Mouse (Mus musculus): ENCODE measurements around the gene Ddx5. TPM values are rescaled to one million over a fixed set of nuclear protein-coding genes. Genes with fewer than 3 reads are reported as not detected.
"Not testable (repeated sequence)": the region's sequence is repeated elsewhere in the genome, so short reads cannot be mapped to it uniquely, and the experiment has no call there.

The Ddx5 gene
- polyA plus RNA-seq, 1 experiment from 2014 or later = 243 TPM

DNA sequence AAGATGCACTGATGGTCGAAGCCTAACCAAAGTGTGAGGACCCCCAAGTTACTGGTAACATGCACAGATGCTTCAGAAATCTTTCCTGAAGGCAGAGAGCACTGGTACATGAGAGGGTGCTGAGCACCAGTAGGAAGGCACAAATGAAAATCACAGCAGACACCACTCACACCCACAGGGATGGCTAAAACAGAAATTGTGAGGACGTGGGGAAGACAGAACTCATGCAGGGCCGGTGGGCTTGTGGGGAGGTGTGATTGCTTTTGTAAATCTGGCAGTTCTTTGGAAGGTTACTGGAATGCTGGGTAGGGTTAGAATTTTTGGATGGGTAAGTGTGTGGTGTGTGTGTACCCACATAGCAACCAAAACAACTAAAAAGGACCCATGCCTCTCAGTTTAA is 28.2 kb upstream of the Ddx5 start:
- H3K36me3 ChIP-seq = peaks cover 73% of the 10 kb centered on the region
- no peak overlapping the region for H3K4me2 ChIP-seq
- 86% methylated on average over 3 of the region's 3 CpGs for WGBS
- no peak overlapping the region for H3K4me3 ChIP-seq
- H3K9me3 ChIP-seq (replicated peaks) = no peaks in the 10 kb centered on the region
- no peak overlapping the region for H3K9ac ChIP-seq
- peaks cover 28% of the 10 kb centered on the region for H3K4me1 ChIP-seq (replicated peaks)
- ATAC-seq (ENCODE audit: insufficient number of reproducible peaks, low FRiP score) = no peak
- H3K27ac ChIP-seq (ENCODE audit: poor library complexity, severe bottlenecking) = no peak overlapping the region
- H3K27me3 ChIP-seq (replicated peaks) = no peaks in the 10 kb centered on the region

DNA sequence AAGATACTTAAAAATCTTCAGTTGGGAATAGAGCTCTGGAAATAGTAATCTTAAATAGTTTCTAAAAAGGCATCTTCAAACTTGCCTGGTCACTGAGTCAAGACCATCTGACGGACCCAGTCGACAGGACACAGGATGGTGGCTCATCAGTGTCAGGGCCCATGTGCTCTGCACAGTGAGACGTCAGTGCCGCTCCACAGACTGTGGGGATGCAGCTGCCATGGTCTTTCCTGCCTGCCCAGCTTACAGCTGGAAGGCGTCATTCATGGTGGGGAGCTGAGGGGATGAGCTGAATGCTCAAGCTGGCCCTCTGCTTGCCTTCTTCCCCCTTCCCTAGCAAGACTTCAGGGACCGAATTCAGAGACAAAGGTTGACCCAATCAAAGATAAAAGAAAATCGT is 27.3 kb upstream of the Ddx5 start:
- WGBS = 77% methylated on average over 7 of the region's 7 CpGs
- Histone ChIP-seq H3K4me3 (no peak overlapping the region), H3K36me3 (peaks cover 80% of the 10 kb centered on the region), H3K4me2 (no peak overlapping the region), H3K4me1 (replicated peaks) (peaks cover 25% of the 10 kb centered on the region), H3K27me3 (replicated peaks) (no peaks in the 10 kb centered on the region), H3K27ac (ENCODE audit: poor library complexity, severe bottlenecking) (no peak overlapping the region), H3K9me3 (replicated peaks) (no peaks in the 10 kb centered on the region), H3K9ac (no peak overlapping the region)
- no peak for ATAC-seq (ENCODE audit: insufficient number of reproducible peaks, low FRiP score)

GRCm38 (mm10) chr11:106815761-106816160 is 26.8 kb upstream of the Ddx5 start:
- Histone ChIP-seq H3K4me2 (no peak overlapping the region), H3K4me1 (replicated peaks) (peaks cover 20% of the 10 kb centered on the region), H3K9ac (no peak overlapping the region), H3K27me3 (replicated peaks) (no peaks in the 10 kb centered on the region), H3K27ac (ENCODE audit: poor library complexity, severe bottlenecking) (no peak overlapping the region), H3K4me3 (no peak overlapping the region), H3K9me3 (replicated peaks) (no peaks in the 10 kb centered on the region), H3K36me3 (peaks cover 82% of the 10 kb centered on the region)
- 69% methylated on average over 2 of the region's 2 CpGs for WGBS
- ATAC-seq (ENCODE audit: insufficient number of reproducible peaks, low FRiP score) = no peak

GRCm38 (mm10) chr11:106815331-106815730 is 26.3 kb upstream of the Ddx5 start:
- peaks cover 82% of the 10 kb centered on the region for H3K36me3 ChIP-seq
- H3K27me3 ChIP-seq (replicated peaks) = no peaks in the 10 kb centered on the region
- WGBS = 95% methylated on average over 2 of the region's 2 CpGs
- ATAC-seq (ENCODE audit: insufficient number of reproducible peaks, low FRiP score) = no peak
- peaks cover 20% of the 10 kb centered on the region for H3K4me1 ChIP-seq (replicated peaks)
- H3K9ac ChIP-seq = no peak overlapping the region
- no peaks in the 10 kb centered on the region for H3K9me3 ChIP-seq (replicated peaks)
- H3K27ac ChIP-seq (ENCODE audit: poor library complexity, severe bottlenecking) = no peak overlapping the region
- no peak overlapping the region for H3K4me3 ChIP-seq
- no peak overlapping the region for H3K4me2 ChIP-seq

GRCm38 (mm10) chr11:106814601-106815320 is 25.8 kb upstream of the Ddx5 start:
- H3K36me3 ChIP-seq = peaks cover 84% of the 10 kb centered on the region
- no peak overlapping the region for H3K9ac ChIP-seq
- no peak overlapping the region for H3K27ac ChIP-seq (ENCODE audit: poor library complexity, severe bottlenecking)
- 75% methylated on average over 14 of the region's 14 CpGs for WGBS
- H3K9me3 ChIP-seq (replicated peaks) = no peaks in the 10 kb centered on the region
- H3K4me3 ChIP-seq = no peak overlapping the region
- H3K27me3 ChIP-seq (replicated peaks) = no peaks in the 10 kb centered on the region
- no peak overlapping the region for H3K4me2 ChIP-seq
- no peak for ATAC-seq (ENCODE audit: insufficient number of reproducible peaks, low FRiP score)
- H3K4me1 ChIP-seq (replicated peaks) = peaks cover 20% of the 10 kb centered on the region

DNA sequence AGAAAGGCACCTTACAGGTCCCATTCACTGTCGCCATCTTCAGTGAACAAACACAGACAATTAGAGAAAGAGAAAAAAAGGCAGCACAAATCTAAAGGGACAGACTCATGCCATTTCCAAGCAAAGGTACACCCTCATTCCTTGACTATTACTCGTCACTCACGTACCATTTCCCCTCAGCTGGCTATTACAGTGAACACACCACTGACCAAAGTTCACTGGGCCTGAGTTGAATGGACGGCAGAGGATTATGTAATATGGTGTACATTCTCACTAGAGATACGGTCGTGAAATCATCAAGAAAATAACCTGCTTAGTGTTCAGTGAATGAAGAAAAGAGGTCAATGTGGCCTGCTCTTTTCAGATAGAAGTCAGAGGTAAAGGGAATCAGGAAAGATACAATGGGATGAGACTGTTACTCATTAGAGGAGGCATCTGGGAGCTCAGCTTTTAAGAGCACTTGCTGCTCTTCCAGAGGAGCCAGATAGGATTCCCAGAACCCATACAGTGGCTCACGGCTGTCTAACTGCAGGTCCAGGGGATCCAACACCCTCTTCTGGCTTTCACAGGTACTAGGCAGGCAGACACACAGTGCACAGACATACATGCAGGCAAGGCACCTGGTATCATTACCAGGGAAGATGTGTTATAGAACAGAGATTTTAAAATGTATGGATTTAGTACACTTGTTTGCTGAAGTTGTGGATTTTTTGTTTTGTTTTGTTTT is 23.6 kb upstream of the Ddx5 start:
- no peak for ATAC-seq (ENCODE audit: insufficient number of reproducible peaks, low FRiP score)
- no peak overlapping the region for H3K27ac ChIP-seq (ENCODE audit: poor library complexity, severe bottlenecking)
- no peak overlapping the region for H3K4me3 ChIP-seq
- H3K27me3 ChIP-seq (replicated peaks) = no peaks in the 10 kb centered on the region
- WGBS = 83% methylated on average over 7 of the region's 7 CpGs
- H3K4me1 ChIP-seq (replicated peaks) = no peaks in the 10 kb centered on the region; the same call in 1 of the 2 replicates
- H3K9me3 ChIP-seq (replicated peaks) = no peaks in the 10 kb centered on the region
- H3K36me3 ChIP-seq = peaks cover 89% of the 10 kb centered on the region
- no peak overlapping the region for H3K9ac ChIP-seq
- H3K4me2 ChIP-seq = no peak overlapping the region

DNA sequence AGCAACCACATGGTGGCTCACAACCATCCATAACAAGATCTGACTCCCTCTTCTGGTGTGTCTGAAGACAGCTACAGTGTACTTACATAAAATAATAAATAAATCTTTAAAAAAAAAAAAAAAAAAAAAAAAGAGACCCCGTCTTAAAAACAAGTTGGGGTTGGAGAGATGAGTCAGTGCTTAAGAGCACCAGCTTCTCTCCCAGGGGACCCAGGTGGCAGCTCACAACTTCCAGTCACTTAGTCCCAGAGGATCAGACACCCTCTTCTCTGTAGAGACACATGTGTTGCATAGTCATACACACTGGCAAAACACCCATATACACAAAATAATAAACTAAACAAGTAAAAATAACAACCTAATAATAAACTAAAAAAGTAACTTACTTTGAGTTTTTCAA is 18.5 kb upstream of the Ddx5 start:
- not testable (repeated sequence) for H3K4me3 ChIP-seq; H3K27ac ChIP-seq (ENCODE audit: poor library complexity, severe bottlenecking); H3K27me3 ChIP-seq (replicated peaks); H3K4me2 ChIP-seq; H3K4me1 ChIP-seq (replicated peaks); H3K9me3 ChIP-seq (replicated peaks); ATAC-seq (ENCODE audit: insufficient number of reproducible peaks, low FRiP score); H3K9ac ChIP-seq
- WGBS = 86% methylated on average over 1 of the region's 1 CpGs
- H3K36me3 ChIP-seq = peaks cover 81% of the 10 kb centered on the region

GRCm38 (mm10) chr11:106802069-106802627 is 13.2 kb upstream of the Ddx5 start:
- WGBS = 85% methylated on average over 10 of the region's 10 CpGs
- Histone ChIP-seq H3K36me3 (peaks cover 85% of the 10 kb centered on the region), H3K27ac (ENCODE audit: poor library complexity, severe bottlenecking) (no peak overlapping the region), H3K4me2 (no peak overlapping the region), H3K9me3 (replicated peaks) (peaks cover 6% of the 10 kb centered on the region), H3K4me1 (replicated peaks) (no peaks in the 10 kb centered on the region), H3K9ac (no peak overlapping the region), H3K27me3 (replicated peaks) (no peaks in the 10 kb centered on the region), H3K4me3 (no peak overlapping the region)
- ATAC-seq (ENCODE audit: insufficient number of reproducible peaks, low FRiP score) = no peak

DNA sequence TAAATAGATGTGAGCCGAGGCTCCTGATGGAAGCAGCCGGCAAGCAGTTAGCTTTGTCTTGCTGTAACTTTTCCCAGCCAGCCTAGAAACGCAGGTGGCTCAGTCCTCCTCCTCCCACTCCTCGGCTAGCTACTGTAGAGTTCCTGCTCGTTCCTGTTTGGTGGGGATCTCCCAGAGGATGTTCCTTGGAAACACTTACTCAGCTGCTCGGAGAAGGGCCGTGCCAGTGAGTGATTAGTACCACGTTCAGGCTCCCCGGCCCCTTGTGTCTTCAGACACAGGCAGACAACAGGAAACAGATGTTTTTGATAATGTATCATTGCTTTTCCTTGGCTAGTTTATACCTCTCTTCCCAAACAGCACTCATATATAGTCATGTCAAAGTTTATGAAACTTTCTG is 6.7 kb upstream of the Ddx5 start:
- Histone ChIP-seq H3K27ac (ENCODE audit: poor library complexity, severe bottlenecking) (no peak overlapping the region), H3K4me3 (no peak overlapping the region), H3K4me2 (no peak overlapping the region), H3K4me1 (replicated peaks) (no peaks in the 10 kb centered on the region), H3K9ac (no peak overlapping the region), H3K9me3 (replicated peaks) (peaks cover 6% of the 10 kb centered on the region), H3K36me3 (peaks cover 76% of the 10 kb centered on the region), H3K27me3 (replicated peaks) (no peaks in the 10 kb centered on the region)
- WGBS = 45% methylated on average over 9 of the region's 9 CpGs
- peak; percentile 71; the same call in 1 of the 2 replicates for ATAC-seq (ENCODE audit: insufficient number of reproducible peaks, low FRiP score)

GRCm38 (mm10) chr11:106793846-106794245 is 4.9 kb upstream of the Ddx5 start:
- Histone ChIP-seq H3K4me1 (replicated peaks) (no peaks in the 10 kb centered on the region), H3K9ac (no peak overlapping the region), H3K4me2 (no peak overlapping the region), H3K9me3 (replicated peaks) (peaks cover 6% of the 10 kb centered on the region), H3K4me3 (no peak overlapping the region), H3K27ac (ENCODE audit: poor library complexity, severe bottlenecking) (no peak overlapping the region), H3K36me3 (peaks cover 59% of the 10 kb centered on the region), H3K27me3 (replicated peaks) (no peaks in the 10 kb centered on the region)
- no peak for ATAC-seq (ENCODE audit: insufficient number of reproducible peaks, low FRiP score)
- WGBS = 69% methylated on average over 4 of the region's 4 CpGs

GRCm38 (mm10) chr11:106789649-106790048 is 664 bp upstream of the Ddx5 start:
- H3K9ac ChIP-seq = peak overlapping the region; percentile 99
- 0% methylated on average over 6 of the region's 6 CpGs for WGBS
- H3K27me3 ChIP-seq (replicated peaks) = no peaks in the 10 kb centered on the region
- peak overlapping the region; percentile 99 for H3K27ac ChIP-seq (ENCODE audit: poor library complexity, severe bottlenecking)
- no peak for ATAC-seq (ENCODE audit: insufficient number of reproducible peaks, low FRiP score)
- no peaks in the 10 kb centered on the region for H3K9me3 ChIP-seq (replicated peaks)
- peak overlapping the region; percentile 87 for H3K4me2 ChIP-seq
- peak overlapping the region; percentile 98 for H3K4me3 ChIP-seq
- peaks cover 8% of the 10 kb centered on the region for H3K4me1 ChIP-seq (replicated peaks)
- peaks cover 49% of the 10 kb centered on the region for H3K36me3 ChIP-seq

Measured in heart, embryonic 12.5 days (tissue).